Mouse (Mus musculus) kidney, postnatal 0 days (tissue): ENCODE measurements around the gene Gm37240. TPM values are rescaled to one million over a fixed set of nuclear protein-coding genes. Genes with fewer than 3 reads are reported as not detected.

Source experiments
- ATAC-seq: fragments of 200-750 bp; cut with Nextera tagmentation; replicated peaks from 2 replicates; pipeline ENCODE4 v1.8.0; 2017; ENCODE audit warnings: low read depth, moderate number of reproducible peaks, moderate TSS enrichment, moderate library complexity; ENCODE audit not compliant: low FRiP score
- DNase-seq: peaks from one replicate; pipeline ENCODE4 v3.0.0-alpha.2; 2016; ENCODE audit warnings: low spot score
- H3K27ac ChIP-seq: fragments of 300-500 bp; sonication (generic); 2 replicates; pipeline ENCODE4 v1.5.1; 2014; ENCODE audit warnings: mild to moderate bottlenecking
- H3K27me3 ChIP-seq: fragments of 300-500 bp; sonication (generic); 2 replicates; pipeline ENCODE4 v1.6.1; 2014; ENCODE audit warnings: low read length, mixed read lengths; ENCODE audit not compliant: insufficient read depth
- H3K36me3 ChIP-seq: fragments of 300-500 bp; sonication (generic); 2 replicates; pipeline ENCODE4 v1.6.1; 2014; ENCODE audit warnings: low read length, mixed read lengths; ENCODE audit not compliant: insufficient read depth
- H3K4me1 ChIP-seq: fragments of 300-500 bp; sonication (generic); replicated peaks from 2 replicates; pipeline ENCODE4 v1.6.1; 2014; ENCODE audit warnings: antibody characterized with exemption, low read length, mixed read lengths; ENCODE audit not compliant: insufficient read depth
- H3K4me2 ChIP-seq: fragments of 300-500 bp; sonication (generic); 2 replicates; pipeline ENCODE4 v1.6.1; 2014; ENCODE audit warnings: mild to moderate bottlenecking, low read length, moderate library complexity, mixed read lengths
- H3K4me3 ChIP-seq: fragments of 300-500 bp; sonication (generic); replicated peaks from 2 replicates; pipeline ENCODE4 v1.5.1; 2014; ENCODE audit warnings: low read depth, low read length
- H3K9ac ChIP-seq: fragments of 300-500 bp; sonication (generic); 2 replicates; pipeline ENCODE4 v1.6.1; 2014; ENCODE audit warnings: low read depth, low read length
- H3K9me3 ChIP-seq: fragments of 300-500 bp; sonication (generic); replicated peaks from 2 replicates; pipeline ENCODE4 v1.6.1; 2016; ENCODE audit warnings: low read length, inconsistent platforms, mixed read lengths
- CTCF ChIP-seq: IDR thresholded peaks from 2 replicates; pipeline ENCODE4 v1.5.1; 2016; ENCODE audit warnings: antibody characterized with exemption, low read depth, mild to moderate bottlenecking, moderate library complexity
- WGBS: fragments of 180-500 bp; shearing (Covaris S2); extraction: QIAGEN DNeasy Blood & Tissue Kit; methylation state at CpG from one replicate; pipeline ENCODE4 v1.1.7; 2014; 5-methylcytosine and 5-hydroxymethylcytosine counted together
- polyA plus RNA-seq: library from polyadenylated mRNA; unstranded; fragments of >200 nt; fragmentation: Nextera tagmentation; extraction: Ambion mirVana; gene quantifications from 2 replicates; pipeline ENCODE4 v1.2.1, GENCODE M21; 2015

The Gm37240 gene
- polyA plus RNA-seq, 1 experiment from 2014 or later, result 10.8 TPM

DNA sequence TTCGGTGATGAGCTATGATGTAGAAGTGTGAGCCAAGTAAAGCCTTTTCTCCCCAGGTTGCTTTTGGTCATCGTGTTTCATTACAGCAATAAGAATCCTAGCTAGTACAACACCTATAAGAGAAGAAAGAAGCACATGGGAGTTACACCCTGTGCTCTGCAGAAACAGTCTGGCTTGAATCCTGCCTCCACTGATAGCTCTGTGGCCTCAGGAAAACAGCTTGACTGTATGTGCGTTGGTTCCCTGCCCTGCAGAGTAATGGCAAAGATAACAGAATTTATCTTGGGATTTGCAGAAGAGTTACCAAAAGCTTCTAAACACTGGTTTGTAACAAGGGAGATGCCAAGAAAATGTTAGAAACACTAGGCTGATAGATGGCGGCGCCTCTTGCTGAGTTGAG is 75.3 kb downstream of the Gm37240 start:
- no peak for TF ChIP-seq CTCF
- DNase-seq (no peak), ATAC-seq (no peak)
- Histone ChIP-seq H3K4me3 (no peak overlapping the region), H3K27ac (no peak overlapping the region), H3K9ac (no peak overlapping the region), H3K4me1 (peaks cover 4% of the 10 kb centered on the region; the same call in 1 of the 2 replicates), H3K9me3 (no peaks in the 10 kb centered on the region), H3K4me2 (no peak overlapping the region), H3K27me3 (no peaks in the 10 kb centered on the region), H3K36me3 (no peaks in the 10 kb centered on the region)
- WGBS, result 93% methylated on average over 5 of the region's 5 CpGs

DNA sequence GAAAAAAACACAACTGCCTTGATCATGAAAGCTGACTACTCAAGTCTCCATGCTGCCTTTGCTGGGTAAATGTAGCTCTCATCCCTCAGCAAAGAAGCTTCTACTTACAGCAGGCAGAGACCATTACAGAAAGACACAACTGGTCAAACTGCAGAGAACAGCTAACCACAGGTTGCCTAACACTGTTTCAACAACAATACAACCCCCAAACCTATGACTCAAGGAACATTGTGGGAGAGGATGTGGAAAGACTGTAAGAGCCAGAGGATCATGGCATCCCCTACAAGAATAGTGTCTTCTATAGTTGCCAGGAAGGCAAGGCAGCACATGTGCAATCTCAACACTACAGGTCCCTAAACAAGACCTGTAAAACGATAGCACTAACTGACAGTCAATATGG is 94.2 kb downstream of the Gm37240 start:
- no peak for ATAC-seq
- 29% methylated on average over 1 of the region's 1 CpGs for WGBS
- no peak overlapping the region for H3K4me3 ChIP-seq

GRCm38 (mm10) chr3:85789748-85790147 is 97.6 kb downstream of the Gm37240 start:
- Histone ChIP-seq H3K36me3 (no peaks in the 10 kb centered on the region), H3K27me3 (no peaks in the 10 kb centered on the region), H3K9me3 (no peaks in the 10 kb centered on the region), H3K27ac (no peak overlapping the region), H3K9ac (no peak overlapping the region), H3K4me1 (no peaks in the 10 kb centered on the region), H3K4me3 (no peak overlapping the region), H3K4me2 (no peak overlapping the region)
- no peak for ATAC-seq
- WGBS, result 45% methylated on average over 4 of the region's 4 CpGs
- no peak for TF ChIP-seq CTCF
- DNase-seq, result no peak

More for the DNA sequence above, 94.2 kb downstream of the Gm37240 start:
- H3K27ac ChIP-seq, result no peak overlapping the region
- H3K9me3 ChIP-seq, result no peaks in the 10 kb centered on the region
- H3K9ac ChIP-seq, result no peak overlapping the region
- H3K27me3 ChIP-seq, result no peaks in the 10 kb centered on the region
- H3K36me3 ChIP-seq, result no peaks in the 10 kb centered on the region
- DNase-seq, result no peak
- no peak overlapping the region for H3K4me2 ChIP-seq
- H3K4me1 ChIP-seq, result no peaks in the 10 kb centered on the region
- no peak for TF ChIP-seq CTCF

DNA sequence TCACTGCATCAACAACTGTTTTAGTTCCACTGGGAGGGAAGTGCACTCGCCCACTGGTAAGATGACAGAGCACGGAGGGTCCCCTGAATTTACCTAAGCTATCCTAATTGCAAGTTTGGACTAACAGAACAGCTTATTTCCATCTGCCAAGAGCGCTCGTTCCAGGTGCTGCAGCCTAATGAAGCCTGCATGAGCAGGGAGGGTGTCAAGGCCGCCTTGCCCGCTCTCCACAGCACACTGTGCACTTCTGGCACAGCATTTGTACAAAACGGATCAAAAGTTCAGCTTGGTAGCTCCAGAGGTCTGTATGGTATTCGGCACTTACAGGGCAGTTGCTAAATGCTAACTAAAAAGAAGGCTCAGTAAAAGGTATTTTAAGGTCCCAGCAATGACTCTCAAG is 100.8 kb downstream of the Gm37240 start:
- ATAC-seq, result no peak
- Histone ChIP-seq H3K4me3 (no peak overlapping the region), H3K9me3 (no peaks in the 10 kb centered on the region), H3K4me1 (no peaks in the 10 kb centered on the region), H3K36me3 (no peaks in the 10 kb centered on the region), H3K27me3 (no peaks in the 10 kb centered on the region), H3K9ac (no peak overlapping the region), H3K4me2 (no peak overlapping the region), H3K27ac (0 out of 2 replicates have a peak overlapping the region, but pooled peaks have one; percentile 13)
- DNase-seq, result no peak
- no peak for TF ChIP-seq CTCF
- 53% methylated on average over 8 of the region's 8 CpGs for WGBS

DNA sequence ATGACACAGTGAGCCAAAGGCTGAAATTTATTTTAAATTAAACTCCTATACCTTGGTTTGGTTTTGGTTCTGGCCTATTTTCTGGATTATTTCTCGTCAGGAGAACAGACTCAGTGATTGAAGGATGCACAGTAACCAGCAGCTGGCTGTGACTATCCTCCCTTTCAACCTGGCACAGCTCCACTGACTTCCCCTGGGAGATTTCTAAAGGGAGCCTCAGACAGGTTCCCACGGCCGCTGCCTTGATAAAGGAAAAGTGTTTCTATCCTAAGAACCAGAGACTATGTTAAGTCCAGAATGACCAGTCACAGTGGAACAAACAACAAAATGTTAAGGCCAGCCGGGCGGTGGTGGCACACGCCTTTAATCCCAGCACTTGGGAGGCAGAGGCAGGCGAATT is 106.4 kb downstream of the Gm37240 start:
- ATAC-seq, result no peak
- no peak for DNase-seq
- Histone ChIP-seq H3K9ac (no peak overlapping the region), H3K4me2 (no peak overlapping the region), H3K9me3 (no peaks in the 10 kb centered on the region), H3K4me1 (no peaks in the 10 kb centered on the region), H3K27me3 (no peaks in the 10 kb centered on the region), H3K4me3 (no peak overlapping the region), H3K27ac (no peak overlapping the region), H3K36me3 (no peaks in the 10 kb centered on the region)
- WGBS, result 78% methylated on average over 7 of the region's 7 CpGs
- no peak for TF ChIP-seq CTCF

GRCm38 (mm10) chr3:85780332-85780731 is 107.0 kb downstream of the Gm37240 start:
- no peak for ATAC-seq
- no peak overlapping the region for H3K27ac ChIP-seq
- WGBS, result 54% methylated on average over 2 of the region's 2 CpGs
- no peak overlapping the region for H3K4me2 ChIP-seq
- TF ChIP-seq CTCF, result no peak
- no peaks in the 10 kb centered on the region for H3K4me1 ChIP-seq
- no peak for DNase-seq
- H3K9me3 ChIP-seq, result no peaks in the 10 kb centered on the region
- no peak overlapping the region for H3K4me3 ChIP-seq
- H3K27me3 ChIP-seq, result no peaks in the 10 kb centered on the region
- no peaks in the 10 kb centered on the region for H3K36me3 ChIP-seq
- no peak overlapping the region for H3K9ac ChIP-seq

DNA sequence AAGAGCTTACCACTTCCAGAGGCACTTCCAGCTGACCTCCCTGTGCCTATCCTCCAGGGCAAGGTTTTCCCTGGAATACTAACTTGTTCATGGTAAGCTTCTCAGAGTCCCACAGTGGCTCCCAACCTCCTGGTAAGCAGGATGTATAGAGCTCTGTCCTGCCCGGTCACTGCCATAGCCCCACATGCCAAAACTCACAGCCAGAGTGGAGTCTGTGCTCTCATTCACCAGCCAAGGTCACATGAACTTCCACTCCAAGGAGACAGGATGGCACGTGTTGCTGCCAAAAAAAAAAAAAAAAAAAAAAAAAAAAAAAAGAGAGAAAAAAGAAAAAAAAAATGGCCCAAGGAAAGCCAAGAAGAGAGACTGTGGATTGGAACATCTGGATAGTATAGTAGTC is 109.5 kb downstream of the Gm37240 start:
- H3K27me3 ChIP-seq, result no peaks in the 10 kb centered on the region
- H3K27ac ChIP-seq, result no peak overlapping the region
- H3K36me3 ChIP-seq, result no peaks in the 10 kb centered on the region
- no peak for ATAC-seq
- H3K9ac ChIP-seq, result no peak overlapping the region
- no peaks in the 10 kb centered on the region for H3K4me1 ChIP-seq
- no peak overlapping the region for H3K4me3 ChIP-seq
- no peaks in the 10 kb centered on the region for H3K9me3 ChIP-seq
- no peak for DNase-seq
- no peak for TF ChIP-seq CTCF
- WGBS, result 70% methylated on average over 2 of the region's 2 CpGs
- no peak overlapping the region for H3K4me2 ChIP-seq
